Mouse (Mus musculus) forebrain, embryonic 12.5 days (tissue): Measurements from ENCODE around the gene Olfr770. TPM values are rescaled to one million over a fixed set of nuclear protein-coding genes. Genes with fewer than 3 reads are reported as not detected.
"Not testable (repeated sequence)": the region's sequence is repeated elsewhere in the genome, so short reads cannot be mapped to it uniquely, and the experiment has no call there.

Source experiments
- ATAC-seq: fragments of 200-750 bp; cut with Nextera tagmentation; 2 replicates; pipeline ENCODE4 v1.8.0; 2017; ENCODE audit warnings: moderate TSS enrichment; ENCODE audit not compliant: low FRiP score
- H3K27ac ChIP-seq: fragments of 300-500 bp; sonication (generic); 2 replicates; pipeline ENCODE4 v1.5.1; 2016; ENCODE audit warnings: mild to moderate bottlenecking
- H3K27me3 ChIP-seq: fragments of 300-500 bp; sonication (generic); 2 replicates; pipeline ENCODE4 v1.6.1; 2016; ENCODE audit warnings: mild to moderate bottlenecking
- H3K36me3 ChIP-seq: fragments of 300-500 bp; sonication (generic); replicated peaks from 2 replicates; pipeline ENCODE4 v1.6.1; 2016; ENCODE audit warnings: mild to moderate bottlenecking
- H3K4me1 ChIP-seq: fragments of 300-500 bp; sonication (generic); 2 replicates; pipeline ENCODE4 v1.6.1; 2016
- H3K4me2 ChIP-seq: fragments of 300-500 bp; sonication (generic); 2 replicates; pipeline ENCODE4 v1.6.1; 2016; ENCODE audit warnings: mild to moderate bottlenecking, moderate library complexity
- H3K4me3 ChIP-seq: fragments of 300-500 bp; sonication (generic); replicated peaks from 2 replicates; pipeline ENCODE4 v1.5.1; 2016; ENCODE audit warnings: mild to moderate bottlenecking
- H3K9ac ChIP-seq: fragments of 300-500 bp; sonication (generic); 2 replicates; pipeline ENCODE4 v1.6.1; 2016; ENCODE audit warnings: mild to moderate bottlenecking
- H3K9me3 ChIP-seq: fragments of 300-500 bp; sonication (generic); 2 replicates; pipeline ENCODE4 v1.6.1; 2016
- WGBS: fragments of 180-500 bp; shearing (Covaris S2); methylation state at CpG from one replicate; pipeline ENCODE4 v1.1.7; 2016; 5-methylcytosine and 5-hydroxymethylcytosine counted together
- polyA plus RNA-seq: library from polyadenylated mRNA; unstranded; fragments of >200 nt; fragmentation: Nextera tagmentation; extraction: Ambion mirVana; gene quantifications from 2 replicates; pipeline ENCODE4 v1.2.1, GENCODE M21; 2016

Olfr770 gene
- not detected in 2 replicates for polyA plus RNA-seq

- H3K27me3 ChIP-seq = no peaks in the 10 kb centered on the region
- H3K36me3 ChIP-seq = no peaks in the 10 kb centered on the region
- H3K9me3 ChIP-seq = no peaks in the 10 kb centered on the region
- H3K4me3 ChIP-seq = no peak within 1 kb of the TSS
- H3K27ac ChIP-seq = no peak within 1 kb of the TSS
- H3K4me2 ChIP-seq = no peak within 1 kb of the TSS
- ATAC-seq = no peak
- H3K4me1 ChIP-seq = no peaks in the 10 kb centered on the region
- H3K9ac ChIP-seq = no peak within 1 kb of the TSS
- 81% methylated on average over 2 of the region's 2 CpGs for WGBS
Observed at GRCm38 (mm10) chr10:129138898-129139297, at the start of gene Olfr770. Gene Olfr770, minus strand, starts transcription at chr10:129138998.

- not testable (repeated sequence) for H3K4me3 ChIP-seq, H3K27me3 ChIP-seq, H3K36me3 ChIP-seq, H3K27ac ChIP-seq, H3K4me1 ChIP-seq, H3K4me2 ChIP-seq, H3K9me3 ChIP-seq, ATAC-seq, H3K9ac ChIP-seq
Observed at GRCm38 (mm10) chr10:129187319-129187718, 48.5 kb upstream of the Olfr770 start, which contains the start of gene Olfr773. Gene Olfr773, minus strand, starts transcription at chr10:129187419.

- not testable (repeated sequence) for H3K9ac ChIP-seq, H3K36me3 ChIP-seq
Observed at GRCm38 (mm10) chr10:129177821-129178220, 39.0 kb upstream of the Olfr770 start, which contains the start of gene Olfr772. Gene Olfr772, minus strand, starts transcription at chr10:129177921.

GRCm38 (mm10) chr10:129164651-129165050 is 25.9 kb upstream of the Olfr770 start, which contains the start of gene Olfr771:
Gene Olfr771, minus strand, starts transcription at chr10:129164751.
- Histone ChIP-seq H3K27ac (no peak within 1 kb of the TSS), H3K9me3 (no peaks in the 10 kb centered on the region), H3K4me1 (no peaks in the 10 kb centered on the region), H3K9ac (no peak within 1 kb of the TSS), H3K27me3 (no peaks in the 10 kb centered on the region), H3K4me3 (no peak within 1 kb of the TSS), H3K36me3 (no peaks in the 10 kb centered on the region), H3K4me2 (no peak within 1 kb of the TSS)
- ATAC-seq = no peak
- 82% methylated on average over 1 of the region's 1 CpGs for WGBS

More at GRCm38 (mm10) chr10:129177821-129178220, 39.0 kb upstream of the Olfr770 start, which contains the start of gene Olfr772:
- H3K4me3 ChIP-seq, H3K4me2 ChIP-seq, H3K27me3 ChIP-seq, ATAC-seq, H3K4me1 ChIP-seq, H3K27ac ChIP-seq, H3K9me3 ChIP-seq: not testable (repeated sequence)
- WGBS = 80% methylated on average over 4 of the region's 4 CpGs

- Histone ChIP-seq H3K9me3 (no peaks in the 10 kb centered on the region), H3K27ac (no peak within 1 kb of the TSS), H3K4me1 (no peaks in the 10 kb centered on the region), H3K27me3 (no peaks in the 10 kb centered on the region), H3K36me3 (no peaks in the 10 kb centered on the region), H3K4me2 (no peak within 1 kb of the TSS), H3K9ac (no peak within 1 kb of the TSS), H3K4me3 (no peak within 1 kb of the TSS)
- ATAC-seq = no peak
- WGBS = 89% methylated on average over 2 of the region's 2 CpGs
Observed at GRCm38 (mm10) chr10:129117761-129118160, 21.0 kb downstream of the Olfr770 start, which contains the start of gene Olfr769. Gene Olfr769, minus strand, starts transcription at chr10:129117861.

- no peaks in the 10 kb centered on the region for H3K9me3 ChIP-seq
- no peaks in the 10 kb centered on the region for H3K36me3 ChIP-seq
- no peak overlapping the region for H3K27ac ChIP-seq
- no peak overlapping the region for H3K4me3 ChIP-seq
- no peak overlapping the region for H3K9ac ChIP-seq
- WGBS = 92% methylated on average over 3 of the region's 3 CpGs
- H3K4me2 ChIP-seq = no peak overlapping the region
- H3K4me1 ChIP-seq = no peaks in the 10 kb centered on the region
- no peaks in the 10 kb centered on the region for H3K27me3 ChIP-seq
- no peak for ATAC-seq
Observed at GRCm38 (mm10) chr10:129115146-129115545, 23.7 kb downstream of the Olfr770 start.

GRCm38 (mm10) chr10:129101231-129101630 is 37.6 kb downstream of the Olfr770 start:
- 42% methylated on average over 3 of the region's 3 CpGs for WGBS
- ATAC-seq = no peak

GRCm38 (mm10) chr10:129099275-129099674 is 39.5 kb downstream of the Olfr770 start, which contains the start of gene Olfr768:
Gene Olfr768, minus strand, starts transcription at chr10:129099375.
- WGBS = 84% methylated on average over 1 of the region's 1 CpGs
- Histone ChIP-seq H3K4me3 (no peak within 1 kb of the TSS), H3K27ac (no peak within 1 kb of the TSS), H3K9ac (no peak within 1 kb of the TSS), H3K4me2 (no peak within 1 kb of the TSS), H3K27me3 (no peaks in the 10 kb centered on the region), H3K9me3 (no peaks in the 10 kb centered on the region), H3K36me3 (no peaks in the 10 kb centered on the region), H3K4me1 (no peaks in the 10 kb centered on the region)
- ATAC-seq = no peak

More at GRCm38 (mm10) chr10:129101231-129101630, 37.6 kb downstream of the Olfr770 start:
- H3K27me3 ChIP-seq = no peaks in the 10 kb centered on the region
- H3K4me1 ChIP-seq = no peaks in the 10 kb centered on the region
- no peak overlapping the region for H3K27ac ChIP-seq
- no peaks in the 10 kb centered on the region for H3K36me3 ChIP-seq
- no peaks in the 10 kb centered on the region for H3K9me3 ChIP-seq
- no peak overlapping the region for H3K4me2 ChIP-seq
- H3K9ac ChIP-seq = no peak overlapping the region
- no peak overlapping the region for H3K4me3 ChIP-seq

GRCm38 (mm10) chr10:129082810-129083209 is 56.0 kb downstream of the Olfr770 start, which contains the start of gene Olfr767:
Gene Olfr767, minus strand, starts transcription at chr10:129082910.
- not testable (repeated sequence) for H3K4me1 ChIP-seq, ATAC-seq, H3K27me3 ChIP-seq, H3K4me2 ChIP-seq, H3K36me3 ChIP-seq, H3K27ac ChIP-seq, H3K4me3 ChIP-seq, H3K9ac ChIP-seq, H3K9me3 ChIP-seq

Other genes with a start within 250 kb of the Olfr770 start
- gene Gdf11, start 247.3 kb downstream of the Olfr770 start, polyA plus RNA-seq = 9.3 and 9.6 TPM in 2 replicates
- 129 and 160 TPM in 2 replicates for gene Cd63, start 238.0 kb downstream of the Olfr770 start, polyA plus RNA-seq
- gene Rdh5, start 216.1 kb downstream of the Olfr770 start, polyA plus RNA-seq = 11.3 and 13.3 TPM in 2 replicates
- 183 and 188 TPM in 2 replicates for gene Bloc1s1, start 215.0 kb downstream of the Olfr770 start, polyA plus RNA-seq
- gene Itga7, start 205.2 kb downstream of the Olfr770 start, polyA plus RNA-seq = 0.46 and 0.73 TPM in 2 replicates
- not detected in 2 replicates for gene Mettl7b, start 178.0 kb downstream of the Olfr770 start, polyA plus RNA-seq
- gene Olfr9, start 149.6 kb downstream of the Olfr770 start, polyA plus RNA-seq = not detected in 2 replicates
- not detected in 2 replicates for gene Olfr763, start 128.2 kb downstream of the Olfr770 start, polyA plus RNA-seq
- not detected in 2 replicates for gene Olfr764-ps1, start 99.1 kb downstream of the Olfr770 start, polyA plus RNA-seq
- not detected in 2 replicates for gene Olfr765, start 89.0 kb downstream of the Olfr770 start, polyA plus RNA-seq
- gene Olfr766-ps1, start 70.0 kb downstream of the Olfr770 start, polyA plus RNA-seq = not detected in 2 replicates
- gene Olfr767, start 56.1 kb downstream of the Olfr770 start, polyA plus RNA-seq = not detected in 2 replicates
- gene Olfr768, start 39.6 kb downstream of the Olfr770 start, polyA plus RNA-seq = not detected in 2 replicates
- not detected in 2 replicates for gene Olfr769, start 21.1 kb downstream of the Olfr770 start, polyA plus RNA-seq
- not detected in 2 replicates for gene Olfr771, start 25.8 kb upstream of the Olfr770 start, polyA plus RNA-seq
- not detected in 2 replicates for gene Olfr772, start 38.9 kb upstream of the Olfr770 start, polyA plus RNA-seq
- gene Olfr773, start 48.4 kb upstream of the Olfr770 start, polyA plus RNA-seq = not detected in 2 replicates
- not detected in 2 replicates for gene Olfr774, start 97.2 kb upstream of the Olfr770 start, polyA plus RNA-seq
- not detected in 2 replicates for gene Olfr775, start 109.4 kb upstream of the Olfr770 start, polyA plus RNA-seq
- gene Olfr776, start 120.1 kb upstream of the Olfr770 start, polyA plus RNA-seq = not detected in 2 replicates
- gene Olfr777, start 132.5 kb upstream of the Olfr770 start, polyA plus RNA-seq = not detected in 2 replicates
- not detected in 2 replicates for gene Olfr780, start 179.1 kb upstream of the Olfr770 start, polyA plus RNA-seq
- gene Olfr781, start 189.9 kb upstream of the Olfr770 start, polyA plus RNA-seq = not detected in 2 replicates
- gene Olfr782, start 209.9 kb upstream of the Olfr770 start, polyA plus RNA-seq = not detected in 2 replicates
- gene Olfr784, start 245.1 kb upstream of the Olfr770 start, polyA plus RNA-seq = 0.12 and 0.17 TPM in 2 replicates